9 mouse cellular contexts compared by ENCODE assay signal in the genomic region with DNA sequence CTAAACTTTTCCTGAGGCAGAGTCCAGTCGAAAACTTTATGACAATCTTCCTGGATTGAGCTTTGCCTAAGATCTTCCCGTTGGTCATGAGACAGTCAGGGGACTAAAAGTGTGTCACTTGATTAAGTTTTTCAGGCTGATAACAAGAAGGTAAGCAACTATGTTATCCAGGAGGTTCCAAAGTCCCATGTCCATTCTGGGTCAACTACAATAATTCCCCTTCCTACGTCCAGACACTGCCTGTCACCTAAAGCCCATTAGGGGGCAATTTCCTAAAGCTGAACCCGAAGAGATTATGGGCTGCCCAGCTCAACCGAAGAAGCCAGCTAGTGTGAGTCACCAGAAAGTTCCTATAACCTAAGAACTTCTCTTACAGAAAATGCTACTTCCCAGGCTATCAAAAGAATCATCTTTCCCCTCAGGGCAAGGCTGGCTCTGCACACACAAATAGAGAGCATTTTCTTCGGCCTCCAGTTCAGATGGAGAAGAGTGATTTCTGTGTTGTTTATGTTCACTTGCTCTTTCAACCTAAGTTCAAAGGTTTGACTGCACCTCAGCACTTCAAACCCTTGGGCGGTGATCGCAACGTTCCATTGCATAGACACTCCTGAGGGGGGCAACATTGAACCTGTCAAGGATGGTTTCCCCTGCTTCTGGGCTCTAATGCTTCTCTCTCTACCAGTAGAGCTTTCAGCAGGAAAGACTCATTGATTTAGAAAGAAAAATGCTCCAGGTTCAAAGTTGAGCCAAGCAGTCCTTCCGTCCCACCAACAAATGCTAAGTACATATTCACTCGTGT.
DNase-seq lines count a peak whose midpoint lies in the region; ATAC-seq and TF ChIP-seq lines count a peak whose summit lies in the region.
"Had no signal": no experiment of that assay in that cellular context is flagged by ENCODE, and none has a peak within 500 bp of the region (broad histone marks: within the 10 kb centered on the region; RNA-seq: fewer than 3 reads in every experiment).

No protein-coding gene starts in this region.

- no peaks in the 10 kb centered on the region for H3K9me3 ChIP-seq in hindbrain, embryonic 10.5 days
- no peaks in the 10 kb centered on the region for H3K9me3 ChIP-seq in hindbrain, embryonic 13.5 days
- no peaks in the 10 kb centered on the region for H3K9me3 ChIP-seq in G1E (replicated peaks)
- no peaks in the 10 kb centered on the region for H3K9me3 ChIP-seq in liver, embryonic 15.5 days (replicated peaks)
- H3K9me3 ChIP-seq in stomach, postnatal 0 days (ENCODE audit: control insufficient read depth, low read length) = no peaks in the 10 kb centered on the region
- no peaks in the 10 kb centered on the region for H3K9me3 ChIP-seq in hindbrain, embryonic 11.5 days (ENCODE audit: control insufficient read depth, low read length)
- H3K9me3 ChIP-seq: neural tube, embryonic 12.5 days had no signal

- no peak for TF ChIP-seq CTCF in G1E (IDR thresholded peaks at IDR 0.05; ENCODE audit: low read depth, low read length)
- peak; percentile 66 for TF ChIP-seq CTCF in stomach, postnatal 0 days (IDR thresholded peaks at IDR 0.05; ENCODE audit: low read depth)

- no peaks in the 10 kb centered on the region for H3K4me1 ChIP-seq in hindbrain, embryonic 10.5 days (replicated peaks)
- H3K4me1 ChIP-seq in hindbrain, embryonic 13.5 days (replicated peaks) = no peaks in the 10 kb centered on the region
- H3K4me1 ChIP-seq in G1E (ENCODE audit: insufficient read depth, low read depth, low read length) = peaks cover 5% of the 10 kb centered on the region; the same call in 1 of the 2 replicates
- H3K4me1 ChIP-seq in liver, embryonic 15.5 days (replicated peaks) = 0 out of 2 replicates have a peak, but pooled peaks cover 4% of the 10 kb centered on the region
- no peaks in the 10 kb centered on the region for H3K4me1 ChIP-seq in stomach, postnatal 0 days (replicated peaks; ENCODE audit: control insufficient read depth, insufficient read depth)
- no peaks in the 10 kb centered on the region for H3K4me1 ChIP-seq in hindbrain, embryonic 11.5 days (replicated peaks; ENCODE audit: control insufficient read depth, insufficient read depth, low read length)
- H3K4me1 ChIP-seq: neural tube, embryonic 12.5 days had no signal

- 67% methylated on average over 11 of the region's 11 CpGs for WGBS in hindbrain, embryonic 10.5 days
- WGBS in hindbrain, embryonic 13.5 days = 73% methylated on average over 11 of the region's 11 CpGs
- WGBS in liver, embryonic 15.5 days (ENCODE audit: insufficient replicate concordance) = 33% methylated on average over 11 of the region's 11 CpGs
- 27% methylated on average over 11 of the region's 11 CpGs for WGBS in stomach, postnatal 0 days
- 61% methylated on average over 11 of the region's 11 CpGs for WGBS in hindbrain, embryonic 11.5 days

- H3K4me2 ChIP-seq in hindbrain, embryonic 13.5 days = no peak overlapping the region
- H3K4me2 ChIP-seq in liver, embryonic 15.5 days = no peak overlapping the region
- H3K4me2 ChIP-seq in stomach, postnatal 0 days (replicated peaks; ENCODE audit: low read depth) = no peak overlapping the region
- H3K4me2 ChIP-seq in hindbrain, embryonic 11.5 days (replicated peaks; ENCODE audit: low read depth, low read length) = no peak overlapping the region
- H3K4me2 ChIP-seq: neural tube, embryonic 12.5 days had no signal

- peak; percentile 25 for DNase-seq in hindbrain, embryonic 10.5 days (ENCODE audit: low spot score)
- no peak for DNase-seq in G1E (ENCODE audit: low spot score)
- DNase-seq in cerebellum, adult 18-20 months = peak; percentile 58 to 65
- peak; percentile 40 for DNase-seq in stomach, postnatal 0 days (ENCODE audit: low spot score)
- no peak for DNase-seq in hindbrain, embryonic 11.5 days (ENCODE audit: low spot score)

- H3K4me3 ChIP-seq in hindbrain, embryonic 10.5 days = no peak overlapping the region
- H3K4me3 ChIP-seq in hindbrain, embryonic 13.5 days = no peak overlapping the region
- no peak overlapping the region for H3K4me3 ChIP-seq in G1E (ENCODE audit: low read depth, low read length)
- H3K4me3 ChIP-seq in liver, embryonic 15.5 days (replicated peaks) = no peak overlapping the region
- H3K4me3 ChIP-seq in stomach, postnatal 0 days (ENCODE audit: low read depth, low read length) = no peak overlapping the region
- H3K4me3 ChIP-seq in hindbrain, embryonic 11.5 days (ENCODE audit: low read depth, low read length) = no peak overlapping the region
- H3K4me3 ChIP-seq: neural tube, embryonic 12.5 days had no signal

- no peak for TF ChIP-seq EP300 in stomach, postnatal 0 days (optimal IDR thresholded peaks at IDR 0.05)

- no peak overlapping the region for H3K27ac ChIP-seq in hindbrain, embryonic 10.5 days
- no peak overlapping the region for H3K27ac ChIP-seq in hindbrain, embryonic 13.5 days
- no peak overlapping the region for H3K27ac ChIP-seq in liver, embryonic 15.5 days (replicated peaks)
- no peak overlapping the region for H3K27ac ChIP-seq in stomach, postnatal 0 days (replicated peaks)
- H3K27ac ChIP-seq in hindbrain, embryonic 11.5 days (ENCODE audit: low read depth, low read length) = no peak overlapping the region
- H3K27ac ChIP-seq: neural tube, embryonic 12.5 days had no signal

- no peak overlapping the region for H3K9ac ChIP-seq in hindbrain, embryonic 13.5 days
- H3K9ac ChIP-seq in liver, embryonic 15.5 days = no peak overlapping the region
- no peak overlapping the region for H3K9ac ChIP-seq in stomach, postnatal 0 days (ENCODE audit: low read length)
- H3K9ac ChIP-seq in hindbrain, embryonic 11.5 days (ENCODE audit: low read depth, low read length) = no peak overlapping the region
- H3K9ac ChIP-seq: neural tube, embryonic 12.5 days had no signal

- no peaks in the 10 kb centered on the region for H3K27me3 ChIP-seq in hindbrain, embryonic 10.5 days (ENCODE audit: insufficient read depth, poor library complexity, severe bottlenecking)
- no peaks in the 10 kb centered on the region for H3K27me3 ChIP-seq in hindbrain, embryonic 13.5 days
- no peaks in the 10 kb centered on the region for H3K27me3 ChIP-seq in G1E (ENCODE audit: insufficient read depth, low read length)
- H3K27me3 ChIP-seq in liver, embryonic 15.5 days = no peaks in the 10 kb centered on the region
- H3K27me3 ChIP-seq in stomach, postnatal 0 days (ENCODE audit: control insufficient read depth, insufficient read depth, low read length) = no peaks in the 10 kb centered on the region
- no peaks in the 10 kb centered on the region for H3K27me3 ChIP-seq in hindbrain, embryonic 11.5 days (ENCODE audit: control insufficient read depth, insufficient read depth, low read length)
- H3K27me3 ChIP-seq: neural tube, embryonic 12.5 days had no signal

- H3K36me3 ChIP-seq in hindbrain, embryonic 10.5 days = no peaks in the 10 kb centered on the region
- no peaks in the 10 kb centered on the region for H3K36me3 ChIP-seq in hindbrain, embryonic 13.5 days
- no peaks in the 10 kb centered on the region for H3K36me3 ChIP-seq in G1E (replicated peaks)
- no peaks in the 10 kb centered on the region for H3K36me3 ChIP-seq in liver, embryonic 15.5 days (replicated peaks)
- H3K36me3 ChIP-seq in stomach, postnatal 0 days (ENCODE audit: control insufficient read depth, insufficient read depth, low read length) = no peaks in the 10 kb centered on the region
- H3K36me3 ChIP-seq in hindbrain, embryonic 11.5 days (ENCODE audit: control insufficient read depth, insufficient read depth, low read length) = no peaks in the 10 kb centered on the region
- H3K36me3 ChIP-seq: neural tube, embryonic 12.5 days had no signal

- no peak for ATAC-seq in hindbrain, embryonic 13.5 days (ENCODE audit: low FRiP score)
- ATAC-seq in G1E (ENCODE audit: extremely low read depth, insufficient number of reproducible peaks, low FRiP score, poor library complexity, severe bottlenecking) = peak; percentile 49; the same call in 1 of the 2 replicates
- ATAC-seq in hematopoietic stem cell, adult 5-6 weeks (replicated peaks in 1 of 2; ENCODE audit: insufficient read depth in 1 of 2, low FRiP score in 2 of 2, low TSS enrichment in 1 of 2, low read depth in 1 of 2, poor library complexity in 2 of 2, severe bottlenecking in 2 of 2) = peak; percentile 62 to 68; a peak in 2 of 4 replicates
- ATAC-seq in liver, embryonic 15.5 days (ENCODE audit: insufficient read depth) = peak; percentile 54; the same call in 1 of the 2 replicates
- ATAC-seq in stomach, postnatal 0 days (ENCODE audit: low FRiP score, low TSS enrichment) = peak; percentile 63
- no peak for ATAC-seq in hindbrain, embryonic 11.5 days (ENCODE audit: low FRiP score)

Comparison
In these comparisons a context has a peak if more than half of its experiments do, and no peak if none do; other contexts are left out.
1. DNase-seq: peak in hindbrain, embryonic 10.5 days (single experiment), cerebellum, adult 18-20 months (2 of 2) and stomach, postnatal 0 days (single experiment); none in G1E (single experiment) and hindbrain, embryonic 11.5 days (single experiment).
2. ATAC-seq: peak in G1E (single experiment), hematopoietic stem cell, adult 5-6 weeks (2 of 2), liver, embryonic 15.5 days (single experiment) and stomach, postnatal 0 days (single experiment); none in hindbrain, embryonic 13.5 days (single experiment) and hindbrain, embryonic 11.5 days (single experiment).